Mouse (Mus musculus): Measurements from ENCODE around the gene Cdkn2d. TPM values are rescaled to one million over a fixed set of nuclear protein-coding genes. Genes with fewer than 3 reads are reported as not detected.
"Not testable (repeated sequence)": the region's sequence is repeated elsewhere in the genome, so short reads cannot be mapped to it uniquely, and the experiment has no call there.

Cdkn2d gene
- polyA plus RNA-seq, 1 experiment from 2014 or later: 42.5 TPM

DNA sequence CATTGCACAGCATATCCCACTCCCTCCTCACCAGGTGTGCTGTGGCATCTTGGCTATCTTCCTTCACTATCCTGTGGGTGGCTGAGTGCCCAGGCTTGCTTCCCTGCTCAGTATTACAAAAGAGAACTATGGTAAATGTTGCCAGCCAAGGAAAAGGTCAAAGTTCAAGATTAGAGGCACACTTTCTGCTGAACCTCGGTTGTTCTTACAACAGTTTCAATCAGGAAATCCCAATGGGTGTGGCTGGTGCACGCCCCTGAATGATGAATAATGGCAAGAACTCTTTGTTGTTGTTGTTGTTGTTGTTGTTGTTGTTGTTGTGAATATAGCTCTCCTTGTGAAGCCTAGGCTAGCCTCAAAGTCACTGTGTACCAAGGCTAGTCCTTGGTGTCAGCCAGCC is 29.4 kb downstream of the Cdkn2d start:
- H3K4me2 ChIP-seq (ENCODE audit: low read depth, low read length): no peak overlapping the region
- no peaks in the 10 kb centered on the region for H3K9me3 ChIP-seq (ENCODE audit: control insufficient read depth, low read length)
- no peak for ATAC-seq
- H3K9ac ChIP-seq (ENCODE audit: low read depth, low read length): no peak overlapping the region
- H3K4me1 ChIP-seq (ENCODE audit: control insufficient read depth, insufficient read depth, low read length): peaks cover 26% of the 10 kb centered on the region
- H3K27ac ChIP-seq (ENCODE audit: low read length): peak overlapping the region; percentile 18; the same call in 1 of the 2 replicates
- H3K4me3 ChIP-seq (ENCODE audit: low read length): no peak overlapping the region
- WGBS: 43% methylated on average over 2 of the region's 2 CpGs
- H3K27me3 ChIP-seq (replicated peaks; ENCODE audit: control insufficient read depth, insufficient read depth, low read length): no peaks in the 10 kb centered on the region; the same call in 1 of the 2 replicates
- H3K36me3 ChIP-seq (ENCODE audit: control insufficient read depth, insufficient read depth, low read length): no peaks in the 10 kb centered on the region

DNA sequence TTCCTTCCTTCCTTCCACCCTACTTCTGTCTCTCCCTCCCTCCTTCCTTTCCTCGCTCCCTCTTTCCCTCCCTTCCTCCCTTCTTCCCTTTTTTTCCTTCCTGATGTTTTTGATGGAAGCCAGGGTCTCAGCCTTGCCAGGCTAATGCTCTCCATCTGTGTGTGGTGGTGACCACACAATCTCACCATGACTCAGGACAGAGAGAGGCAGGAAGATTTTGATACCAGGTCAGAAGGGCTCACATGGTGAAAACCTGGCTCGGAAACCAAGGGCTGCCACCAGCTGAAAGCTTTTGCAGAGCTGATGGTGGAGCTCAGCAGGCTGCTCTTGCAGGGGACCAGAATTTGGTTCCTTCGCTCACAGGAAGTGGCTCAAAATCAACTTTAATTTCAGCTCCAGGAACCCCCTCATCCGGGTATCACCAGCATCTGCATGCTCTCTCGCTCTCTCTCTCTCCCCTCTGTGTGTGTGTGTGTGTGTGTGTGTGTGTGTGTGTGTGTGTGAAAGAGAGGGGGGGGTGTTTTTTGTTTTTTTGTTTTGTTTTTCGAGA is 30.6 kb downstream of the Cdkn2d start:
- no peaks in the 10 kb centered on the region; the same call in 1 of the 2 replicates for H3K27me3 ChIP-seq (replicated peaks; ENCODE audit: control insufficient read depth, insufficient read depth, low read length)
- no peaks in the 10 kb centered on the region for H3K36me3 ChIP-seq (ENCODE audit: control insufficient read depth, insufficient read depth, low read length)
- ATAC-seq: no peak
- 79% methylated on average over 6 of the region's 6 CpGs for WGBS
- H3K4me2 ChIP-seq (ENCODE audit: low read depth, low read length): no peak overlapping the region
- H3K9me3 ChIP-seq (ENCODE audit: control insufficient read depth, low read length): no peaks in the 10 kb centered on the region
- no peak overlapping the region for H3K9ac ChIP-seq (ENCODE audit: low read depth, low read length)
- peaks cover 16% of the 10 kb centered on the region for H3K4me1 ChIP-seq (ENCODE audit: control insufficient read depth, insufficient read depth, low read length)
- H3K27ac ChIP-seq (ENCODE audit: low read length): no peak overlapping the region
- H3K4me3 ChIP-seq (ENCODE audit: low read length): no peak overlapping the region

DNA sequence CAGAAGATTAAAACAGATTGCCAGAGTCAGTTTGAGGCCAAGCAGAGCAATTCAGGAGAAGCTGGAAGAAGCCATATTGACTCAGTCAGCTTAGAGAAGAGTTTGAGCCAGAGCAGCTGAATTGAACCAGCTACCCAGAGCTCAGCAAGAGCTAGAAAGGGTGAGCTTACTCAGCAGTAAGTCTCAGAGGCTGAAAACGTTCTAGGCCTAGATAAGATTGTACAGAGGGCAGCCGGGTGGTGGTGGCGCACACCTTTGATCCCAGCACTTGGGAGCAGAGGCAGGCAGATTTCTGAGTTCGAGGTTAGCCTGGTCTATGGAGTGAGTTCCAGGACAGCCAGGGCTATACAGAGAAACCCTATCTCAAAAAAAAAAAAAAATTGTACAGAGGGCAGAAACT is 34.9 kb downstream of the Cdkn2d start:
- not testable (repeated sequence) for H3K4me1 ChIP-seq (ENCODE audit: control insufficient read depth, insufficient read depth, low read length); H3K9ac ChIP-seq (ENCODE audit: low read depth, low read length); H3K36me3 ChIP-seq (ENCODE audit: control insufficient read depth, insufficient read depth, low read length); H3K4me3 ChIP-seq (ENCODE audit: low read length); H3K4me2 ChIP-seq (ENCODE audit: low read depth, low read length); H3K9me3 ChIP-seq (ENCODE audit: control insufficient read depth, low read length); H3K27me3 ChIP-seq (replicated peaks; ENCODE audit: control insufficient read depth, insufficient read depth, low read length); ATAC-seq; H3K27ac ChIP-seq (ENCODE audit: low read length)
- WGBS: 78% methylated on average over 4 of the region's 4 CpGs

DNA sequence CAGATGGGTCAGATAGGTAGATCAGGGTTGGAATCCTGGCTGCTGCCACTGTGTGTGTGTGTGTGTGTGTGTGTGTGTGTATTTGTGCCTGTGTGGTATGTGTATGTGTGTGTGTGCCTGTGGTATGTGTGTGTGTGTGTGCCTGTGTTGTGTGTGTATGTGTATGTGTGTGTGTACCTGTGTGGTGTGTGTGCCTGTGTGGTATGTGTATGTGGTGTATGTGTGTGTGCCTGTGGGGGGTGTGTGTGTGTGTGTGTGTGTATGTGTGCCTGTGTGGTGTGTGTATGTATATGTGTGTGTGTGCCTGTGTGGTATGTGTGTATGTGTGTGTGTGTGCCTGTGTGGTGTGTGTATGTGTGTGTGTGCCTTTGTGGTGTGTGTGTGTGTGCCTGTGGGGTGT is 36.5 kb downstream of the Cdkn2d start:
- Histone ChIP-seq H3K9me3 (ENCODE audit: control insufficient read depth, low read length) (no peaks in the 10 kb centered on the region), H3K9ac (ENCODE audit: low read depth, low read length) (no peak overlapping the region), H3K4me1 (ENCODE audit: control insufficient read depth, insufficient read depth, low read length) (peaks cover 4% of the 10 kb centered on the region; the same call in 1 of the 2 replicates), H3K4me3 (ENCODE audit: low read length) (no peak overlapping the region), H3K4me2 (ENCODE audit: low read depth, low read length) (no peak overlapping the region), H3K27me3 (replicated peaks; ENCODE audit: control insufficient read depth, insufficient read depth, low read length) (peaks cover 15% of the 10 kb centered on the region), H3K36me3 (ENCODE audit: control insufficient read depth, insufficient read depth, low read length) (no peaks in the 10 kb centered on the region), H3K27ac (ENCODE audit: low read length) (no peak overlapping the region)
- ATAC-seq: no peak

DNA sequence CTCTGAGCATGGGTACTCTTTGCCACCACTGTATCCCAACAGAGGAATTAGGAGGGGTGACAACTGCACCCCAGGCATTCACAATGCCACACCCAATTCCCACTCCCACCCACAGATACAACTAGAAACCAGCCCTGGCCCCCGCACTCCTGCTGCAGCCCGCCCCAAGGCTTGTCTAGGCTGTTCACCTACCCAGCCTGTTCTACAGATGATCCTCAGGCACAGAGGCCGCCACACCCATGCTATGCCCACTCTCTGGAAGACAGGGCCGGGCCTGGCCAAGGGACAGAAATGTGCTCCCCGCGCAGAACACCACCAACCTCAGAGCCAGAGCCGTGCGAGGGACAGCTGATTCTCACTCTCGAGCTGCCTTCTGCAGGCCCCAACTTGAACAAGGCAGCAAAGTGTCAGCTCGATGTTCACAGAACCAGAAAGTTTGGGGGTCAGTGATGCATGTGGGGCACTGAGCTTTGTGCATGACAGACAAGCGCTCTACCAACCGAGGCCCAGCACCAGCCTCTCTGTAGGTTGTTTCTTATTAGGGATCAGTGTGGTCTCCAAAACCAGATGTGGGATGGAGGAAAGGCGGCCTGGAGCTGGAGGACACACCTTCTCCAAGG is 40.0 kb downstream of the Cdkn2d start:
- WGBS: 59% methylated on average over 13 of the region's 13 CpGs
- H3K4me2 ChIP-seq (ENCODE audit: low read depth, low read length): no peak overlapping the region
- peaks cover 43% of the 10 kb centered on the region for H3K27me3 ChIP-seq (replicated peaks; ENCODE audit: control insufficient read depth, insufficient read depth, low read length)
- no peak for ATAC-seq
- no peak overlapping the region for H3K9ac ChIP-seq (ENCODE audit: low read depth, low read length)
- H3K4me3 ChIP-seq (ENCODE audit: low read length): no peak overlapping the region
- H3K4me1 ChIP-seq (ENCODE audit: control insufficient read depth, insufficient read depth, low read length): peaks cover 10% of the 10 kb centered on the region
- no peak overlapping the region for H3K27ac ChIP-seq (ENCODE audit: low read length)
- H3K9me3 ChIP-seq (ENCODE audit: control insufficient read depth, low read length): no peaks in the 10 kb centered on the region
- H3K36me3 ChIP-seq (ENCODE audit: control insufficient read depth, insufficient read depth, low read length): no peaks in the 10 kb centered on the region

DNA sequence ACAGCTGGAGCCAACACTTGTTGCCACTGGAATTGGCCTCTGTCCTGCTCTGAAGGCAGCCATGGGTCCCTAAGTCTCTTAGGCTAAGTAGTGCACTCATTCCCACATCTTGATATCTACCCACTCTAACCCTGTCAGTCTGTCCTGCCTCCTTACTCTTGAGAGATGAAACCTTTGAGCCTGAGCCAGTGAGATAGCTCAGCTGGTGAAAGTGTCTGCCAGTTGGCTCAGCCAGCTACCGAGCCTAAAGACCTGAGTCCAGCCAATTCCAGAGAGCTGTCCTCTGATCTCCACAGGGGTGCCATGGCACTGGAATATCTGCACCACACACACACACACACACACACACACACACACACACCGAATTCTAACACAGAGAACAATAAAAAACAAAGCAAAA is 40.7 kb downstream of the Cdkn2d start:
- no peak overlapping the region for H3K4me3 ChIP-seq (ENCODE audit: low read length)
- 45% methylated on average over 2 of the region's 2 CpGs for WGBS
- H3K27ac ChIP-seq (ENCODE audit: low read length): no peak overlapping the region
- H3K36me3 ChIP-seq (ENCODE audit: control insufficient read depth, insufficient read depth, low read length): no peaks in the 10 kb centered on the region
- no peaks in the 10 kb centered on the region for H3K9me3 ChIP-seq (ENCODE audit: control insufficient read depth, low read length)
- ATAC-seq: no peak
- no peak overlapping the region for H3K9ac ChIP-seq (ENCODE audit: low read depth, low read length)
- H3K4me1 ChIP-seq (ENCODE audit: control insufficient read depth, insufficient read depth, low read length): peaks cover 10% of the 10 kb centered on the region
- H3K4me2 ChIP-seq (ENCODE audit: low read depth, low read length): no peak overlapping the region
- peaks cover 47% of the 10 kb centered on the region for H3K27me3 ChIP-seq (replicated peaks; ENCODE audit: control insufficient read depth, insufficient read depth, low read length)

DNA sequence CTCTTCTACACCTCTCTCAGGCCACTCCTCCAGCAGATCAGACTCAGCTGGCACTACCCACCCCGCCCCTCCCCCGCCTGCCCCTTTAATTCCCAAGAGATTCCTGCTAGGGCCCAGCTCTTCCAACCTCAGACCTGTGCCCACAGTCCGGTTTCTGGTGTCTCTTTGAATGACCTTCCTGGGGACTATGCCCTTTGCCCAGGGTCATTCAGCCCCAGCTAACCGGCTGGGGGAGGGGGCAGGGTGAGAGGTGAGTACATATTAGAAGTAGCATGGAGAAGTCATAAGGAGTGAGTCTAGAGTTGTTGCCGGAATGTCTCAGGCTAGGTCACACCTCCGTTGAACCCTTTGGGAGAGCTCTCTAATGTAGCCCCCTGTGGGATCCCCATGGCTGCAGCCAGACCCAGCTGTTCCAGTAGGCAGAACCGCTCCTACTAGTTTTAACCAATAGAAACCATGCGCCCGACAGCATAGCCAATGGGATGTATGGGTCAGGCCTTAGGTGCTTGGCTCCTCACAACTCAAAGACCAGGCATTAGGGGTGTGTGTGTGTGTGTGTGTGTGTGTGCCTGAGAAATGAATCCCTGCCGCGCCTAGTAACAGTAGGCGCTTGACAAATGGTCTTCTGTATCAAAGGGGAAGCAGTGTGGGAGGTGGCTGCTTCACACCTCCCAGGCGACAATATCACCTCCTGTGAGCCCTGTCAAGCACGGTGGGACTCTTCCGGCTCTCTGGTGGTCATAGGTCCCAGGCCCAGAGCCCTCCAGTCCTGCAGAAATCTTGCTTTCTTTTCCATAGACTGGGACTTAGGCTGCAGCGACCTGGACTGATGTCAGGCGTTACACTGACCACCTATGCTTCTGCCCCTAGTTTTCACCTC is 41.3 kb downstream of the Cdkn2d start:
- ATAC-seq: peak; percentile 35; the same call in 1 of the 2 replicates
- no peak overlapping the region for H3K9ac ChIP-seq (ENCODE audit: low read depth, low read length)
- peaks cover 15% of the 10 kb centered on the region for H3K4me1 ChIP-seq (ENCODE audit: control insufficient read depth, insufficient read depth, low read length)
- H3K9me3 ChIP-seq (ENCODE audit: control insufficient read depth, low read length): no peaks in the 10 kb centered on the region
- H3K27ac ChIP-seq (ENCODE audit: low read length): no peak overlapping the region
- no peak overlapping the region for H3K4me3 ChIP-seq (ENCODE audit: low read length)
- 19% methylated on average over 17 of the region's 17 CpGs for WGBS
- peaks cover 53% of the 10 kb centered on the region for H3K27me3 ChIP-seq (replicated peaks; ENCODE audit: control insufficient read depth, insufficient read depth, low read length)
- no peak overlapping the region for H3K4me2 ChIP-seq (ENCODE audit: low read depth, low read length)
- H3K36me3 ChIP-seq (ENCODE audit: control insufficient read depth, insufficient read depth, low read length): no peaks in the 10 kb centered on the region

DNA sequence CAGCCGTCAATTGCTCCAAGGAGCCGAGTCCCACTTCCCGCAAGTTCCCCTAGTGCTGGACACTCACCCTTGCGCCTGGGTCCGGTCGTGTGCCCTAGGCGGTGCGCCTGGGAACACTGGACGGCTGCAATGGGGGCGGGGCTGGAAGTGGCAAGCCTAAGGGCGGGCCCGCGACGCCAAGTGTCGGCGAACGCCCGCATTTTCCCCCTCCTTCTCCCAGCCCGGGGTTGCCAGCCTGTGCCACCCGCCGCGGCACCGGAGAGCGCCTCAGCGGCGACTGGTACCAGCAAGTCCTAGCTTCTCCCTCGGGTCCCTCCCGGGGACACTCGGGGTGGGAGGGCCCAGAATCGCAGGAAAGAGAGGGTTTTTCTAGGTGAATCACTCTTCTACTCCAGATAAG is 42.9 kb downstream of the Cdkn2d start, which contains the start of gene S1pr5:
S1pr5 (minus strand) TSS at position 118 of the 400 bp plus-strand sequence.
- 0 out of 2 replicates have a peak, but pooled peaks have one; percentile 9 for ATAC-seq
- Histone ChIP-seq H3K9me3 (ENCODE audit: control insufficient read depth, low read length) (no peaks in the 10 kb centered on the region), H3K4me1 (ENCODE audit: control insufficient read depth, insufficient read depth, low read length) (peaks cover 26% of the 10 kb centered on the region), H3K9ac (ENCODE audit: low read depth, low read length) (peak within 1 kb of the TSS; percentile 18; the same call in 1 of the 2 replicates), H3K27me3 (replicated peaks; ENCODE audit: control insufficient read depth, insufficient read depth, low read length) (peaks cover 67% of the 10 kb centered on the region), H3K4me3 (ENCODE audit: low read length) (peak within 1 kb of the TSS; percentile 37), H3K4me2 (ENCODE audit: low read depth, low read length) (peak within 1 kb of the TSS; percentile 53), H3K27ac (ENCODE audit: low read length) (no peak within 1 kb of the TSS), H3K36me3 (ENCODE audit: control insufficient read depth, insufficient read depth, low read length) (no peaks in the 10 kb centered on the region)
- 1% methylated on average over 30 of the region's 30 CpGs for WGBS

DNA sequence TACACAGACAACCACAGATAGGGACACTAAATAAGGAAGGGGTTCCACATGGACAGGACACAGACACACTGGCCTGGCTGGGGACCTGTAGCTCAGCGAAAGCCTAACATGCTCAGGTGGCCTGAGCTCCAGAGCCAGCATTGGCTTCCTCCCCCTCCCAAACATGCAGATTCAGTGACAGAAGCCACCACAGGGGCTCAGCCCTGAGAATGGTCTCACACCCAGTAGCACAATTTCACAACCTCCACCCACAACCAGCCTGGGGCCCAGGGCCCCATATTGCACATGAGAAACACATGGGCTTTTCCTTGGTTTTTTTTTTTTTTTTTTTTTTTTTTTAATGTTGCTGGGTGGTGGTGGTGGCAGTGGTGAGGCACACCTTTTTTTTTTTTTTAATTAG is 44.9 kb downstream of the Cdkn2d start:
- Histone ChIP-seq H3K9ac (ENCODE audit: low read depth, low read length) (no peak overlapping the region; the same call in 1 of the 2 replicates), H3K9me3 (ENCODE audit: control insufficient read depth, low read length) (peaks cover 3% of the 10 kb centered on the region), H3K36me3 (ENCODE audit: control insufficient read depth, insufficient read depth, low read length) (no peaks in the 10 kb centered on the region), H3K4me3 (ENCODE audit: low read length) (no peak overlapping the region), H3K27ac (ENCODE audit: low read length) (no peak overlapping the region), H3K27me3 (replicated peaks; ENCODE audit: control insufficient read depth, insufficient read depth, low read length) (peaks cover 72% of the 10 kb centered on the region), H3K4me2 (ENCODE audit: low read depth, low read length) (no peak overlapping the region), H3K4me1 (ENCODE audit: control insufficient read depth, insufficient read depth, low read length) (peaks cover 26% of the 10 kb centered on the region)
- 88% methylated on average over 1 of the region's 1 CpGs for WGBS
- ATAC-seq: no peak
